Mouse (Mus musculus): ENCODE measurements at regions not wholly inside any gene's neighbourhood (a gene's known extent, or its start where the extent isn't known, plus 50 kb on each side); places are given as distances from the start of the nearest gene placed in this dataset.

DNA sequence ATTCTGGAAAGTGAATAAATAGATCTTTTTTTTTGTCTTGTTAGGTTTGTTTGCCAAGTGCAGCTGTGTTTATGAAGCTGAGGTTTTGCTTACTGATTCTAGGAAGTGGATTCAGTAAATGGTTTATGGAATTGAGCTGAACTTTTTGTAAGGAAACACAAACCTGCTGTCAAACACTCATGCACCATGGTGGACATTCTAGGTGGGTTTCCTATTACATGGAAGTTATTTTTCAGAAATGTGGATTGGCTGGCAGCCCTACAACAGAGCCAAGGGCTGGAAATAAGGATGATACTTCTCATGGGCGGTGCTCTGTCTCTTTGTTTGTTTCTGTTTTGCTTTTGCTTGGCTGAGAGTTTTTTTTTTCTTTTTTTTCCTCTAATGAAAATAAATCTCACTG is 508.5 kb upstream of the Kif2a start:
- Histone ChIP-seq H3K27ac (replicated peaks) (no peak overlapping the region), H3K9ac (no peak overlapping the region), H3K4me2 (no peak overlapping the region), H3K4me1 (replicated peaks) (peaks cover 9% of the 10 kb centered on the region), H3K36me3 (no peaks in the 10 kb centered on the region), H3K27me3 (no peaks in the 10 kb centered on the region), H3K9me3 (no peaks in the 10 kb centered on the region), H3K4me3 (no peak overlapping the region)
- no peak for ATAC-seq (ENCODE audit: low FRiP score, low read depth)
- 82% methylated on average over 1 of the region's 1 CpGs for WGBS

DNA sequence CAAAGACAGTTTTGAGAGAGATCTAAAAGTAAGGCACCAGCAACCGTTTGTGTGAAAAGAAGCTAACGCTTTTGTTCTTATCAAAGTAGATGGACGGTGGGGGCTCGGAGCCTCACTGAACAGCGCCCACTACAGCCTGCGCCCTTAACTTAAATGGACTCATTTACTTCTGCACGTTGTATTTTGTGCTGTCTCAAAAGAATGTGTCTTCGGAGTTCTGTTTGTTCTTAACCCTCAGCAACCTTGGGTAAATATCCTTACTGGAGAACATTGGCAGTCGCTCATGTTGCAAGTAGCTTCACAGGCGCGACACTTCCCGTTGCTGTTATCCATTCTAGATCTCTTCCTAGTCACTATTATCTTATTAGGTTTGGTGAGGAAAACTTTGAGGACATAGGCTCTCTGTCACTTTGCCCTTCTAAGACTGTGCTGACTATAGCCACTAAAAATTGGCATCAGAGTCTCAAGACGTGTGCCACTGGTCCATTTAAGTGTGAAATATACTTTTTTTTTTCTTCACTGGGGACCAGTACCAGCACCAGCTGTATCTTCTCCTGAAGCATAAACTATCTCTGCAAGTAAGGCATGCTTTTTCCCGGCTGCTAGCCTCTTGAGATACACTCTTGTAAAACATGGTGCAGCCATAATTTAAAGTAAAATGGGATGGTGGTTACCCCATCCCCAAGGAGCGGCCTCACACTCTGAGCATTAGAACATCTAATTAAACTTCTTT is 507.0 kb upstream of the Kif2a start:
- H3K27ac ChIP-seq (replicated peaks) = no peak overlapping the region
- no peak overlapping the region for H3K9ac ChIP-seq
- H3K9me3 ChIP-seq = no peaks in the 10 kb centered on the region
- no peak overlapping the region for H3K4me2 ChIP-seq
- no peak overlapping the region for H3K4me3 ChIP-seq
- H3K36me3 ChIP-seq = no peaks in the 10 kb centered on the region
- H3K27me3 ChIP-seq = no peaks in the 10 kb centered on the region
- peaks cover 9% of the 10 kb centered on the region for H3K4me1 ChIP-seq (replicated peaks)
- ATAC-seq (ENCODE audit: low FRiP score, low read depth) = no peak
- 73% methylated on average over 15 of the region's 15 CpGs for WGBS

GRCm38 (mm10) chr13:107522942-107523341 is 501.0 kb upstream of the Kif2a start:
- Histone ChIP-seq H3K27ac (replicated peaks) (no peak overlapping the region), H3K9ac (no peak overlapping the region), H3K27me3 (no peaks in the 10 kb centered on the region), H3K4me2 (no peak overlapping the region), H3K4me3 (no peak overlapping the region), H3K4me1 (replicated peaks) (no peaks in the 10 kb centered on the region), H3K36me3 (no peaks in the 10 kb centered on the region), H3K9me3 (no peaks in the 10 kb centered on the region)
- ATAC-seq (ENCODE audit: low FRiP score, low read depth) = no peak
- 92% methylated on average over 3 of the region's 3 CpGs for WGBS

GRCm38 (mm10) chr13:107514236-107514635 is 492.3 kb upstream of the Kif2a start:
- no peaks in the 10 kb centered on the region for H3K27me3 ChIP-seq
- H3K27ac ChIP-seq (replicated peaks) = no peak overlapping the region
- no peak overlapping the region for H3K4me3 ChIP-seq
- 90% methylated on average over 3 of the region's 3 CpGs for WGBS
- H3K9ac ChIP-seq = no peak overlapping the region
- no peaks in the 10 kb centered on the region for H3K4me1 ChIP-seq (replicated peaks)
- no peaks in the 10 kb centered on the region for H3K9me3 ChIP-seq
- H3K4me2 ChIP-seq = no peak overlapping the region
- H3K36me3 ChIP-seq = no peaks in the 10 kb centered on the region
- ATAC-seq (ENCODE audit: low FRiP score, low read depth) = no peak

DNA sequence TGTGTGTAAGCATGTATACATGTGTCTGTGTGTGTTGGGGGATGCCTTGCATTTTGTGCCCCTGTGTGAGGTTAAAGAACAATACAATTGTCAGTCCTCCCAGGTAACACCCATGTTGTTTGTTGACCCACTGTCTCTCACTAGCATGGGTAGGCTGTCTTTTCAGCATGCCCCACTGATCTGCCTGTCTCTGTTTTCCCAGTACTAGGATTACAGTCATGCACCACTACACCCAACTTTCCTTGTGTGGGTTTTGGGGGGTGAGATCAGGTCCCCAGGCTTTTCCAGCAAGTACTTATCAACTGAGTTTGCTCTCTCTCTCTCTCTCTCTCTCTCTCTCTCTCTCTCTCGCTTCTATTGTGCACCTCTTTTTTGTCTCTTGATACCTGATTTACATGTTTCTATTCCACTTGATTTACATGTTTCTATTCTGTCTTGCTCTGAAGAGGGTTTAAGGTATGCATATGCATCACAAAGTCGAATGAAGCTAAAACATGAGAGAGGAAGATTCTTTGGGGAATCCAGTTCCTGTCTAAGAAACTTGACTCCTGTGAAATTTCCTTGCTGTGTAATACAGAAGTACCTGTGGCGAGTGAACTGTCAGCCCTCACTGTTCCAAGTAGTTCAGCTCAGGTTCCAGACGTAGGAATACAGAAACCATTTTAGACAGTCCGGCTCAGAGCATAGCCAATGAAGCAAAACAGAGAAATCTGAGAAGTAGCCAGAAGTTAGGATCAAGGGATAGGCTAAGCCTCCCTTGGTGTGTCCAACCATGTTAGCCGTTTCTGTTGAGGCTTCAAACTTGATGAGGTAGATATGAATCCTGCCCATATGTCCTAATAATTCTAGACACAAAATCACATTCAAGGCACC is 491.6 kb upstream of the Kif2a start:
- no peaks in the 10 kb centered on the region for H3K4me1 ChIP-seq (replicated peaks)
- no peak overlapping the region for H3K4me2 ChIP-seq
- no peaks in the 10 kb centered on the region for H3K27me3 ChIP-seq
- no peak overlapping the region for H3K4me3 ChIP-seq
- H3K9me3 ChIP-seq = no peaks in the 10 kb centered on the region
- ATAC-seq (ENCODE audit: low FRiP score, low read depth) = no peak
- 71% methylated on average over 6 of the region's 6 CpGs for WGBS
- H3K27ac ChIP-seq (replicated peaks) = no peak overlapping the region
- no peak overlapping the region for H3K9ac ChIP-seq
- no peaks in the 10 kb centered on the region for H3K36me3 ChIP-seq

DNA sequence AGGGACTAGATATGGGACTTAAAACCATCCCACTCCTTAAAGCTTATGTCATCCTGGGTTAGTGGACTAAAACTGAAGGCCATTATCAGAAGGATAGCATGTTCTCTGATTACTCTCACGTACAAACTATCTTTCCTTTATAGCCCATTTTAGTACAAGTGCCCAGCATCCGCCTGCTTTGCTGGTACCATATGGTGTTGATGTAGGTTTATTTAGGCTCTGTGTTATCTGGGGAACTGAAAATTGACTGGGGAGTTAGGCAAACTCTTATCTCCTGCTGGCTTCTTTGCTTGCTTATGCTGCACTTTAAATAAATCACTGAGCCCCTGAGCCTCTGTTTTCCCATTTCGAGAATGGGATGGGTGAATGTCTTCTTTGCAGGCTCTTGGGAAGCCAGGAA is 485.4 kb upstream of the Kif2a start:
- Histone ChIP-seq H3K36me3 (no peaks in the 10 kb centered on the region), H3K4me1 (replicated peaks) (no peaks in the 10 kb centered on the region), H3K27me3 (no peaks in the 10 kb centered on the region), H3K27ac (replicated peaks) (no peak overlapping the region), H3K4me3 (no peak overlapping the region), H3K9me3 (no peaks in the 10 kb centered on the region), H3K4me2 (no peak overlapping the region), H3K9ac (no peak overlapping the region)
- WGBS = 67% methylated on average over 3 of the region's 3 CpGs
- no peak for ATAC-seq (ENCODE audit: low FRiP score, low read depth)

GRCm38 (mm10) chr13:107506832-107507231 is 484.9 kb upstream of the Kif2a start:
- Histone ChIP-seq H3K36me3 (no peaks in the 10 kb centered on the region), H3K4me1 (replicated peaks) (no peaks in the 10 kb centered on the region), H3K4me3 (no peak overlapping the region), H3K9me3 (no peaks in the 10 kb centered on the region), H3K27me3 (no peaks in the 10 kb centered on the region), H3K4me2 (no peak overlapping the region), H3K9ac (no peak overlapping the region), H3K27ac (replicated peaks) (no peak overlapping the region)
- ATAC-seq (ENCODE audit: low FRiP score, low read depth) = no peak
- WGBS = 69% methylated on average over 4 of the region's 4 CpGs

- H3K4me3 ChIP-seq = no peak overlapping the region
- H3K4me2 ChIP-seq = no peak overlapping the region
- H3K9ac ChIP-seq = no peak overlapping the region
- ATAC-seq (ENCODE audit: low FRiP score, low read depth) = no peak
- no peaks in the 10 kb centered on the region for H3K36me3 ChIP-seq
- no peak overlapping the region for H3K27ac ChIP-seq (replicated peaks)
- no peaks in the 10 kb centered on the region for H3K9me3 ChIP-seq
- no peaks in the 10 kb centered on the region for H3K27me3 ChIP-seq
- H3K4me1 ChIP-seq (replicated peaks) = no peaks in the 10 kb centered on the region; the same call in 1 of the 2 replicates
Observed at GRCm38 (mm10) chr13:107505318-107505717, 483.4 kb upstream of the Kif2a start.

DNA sequence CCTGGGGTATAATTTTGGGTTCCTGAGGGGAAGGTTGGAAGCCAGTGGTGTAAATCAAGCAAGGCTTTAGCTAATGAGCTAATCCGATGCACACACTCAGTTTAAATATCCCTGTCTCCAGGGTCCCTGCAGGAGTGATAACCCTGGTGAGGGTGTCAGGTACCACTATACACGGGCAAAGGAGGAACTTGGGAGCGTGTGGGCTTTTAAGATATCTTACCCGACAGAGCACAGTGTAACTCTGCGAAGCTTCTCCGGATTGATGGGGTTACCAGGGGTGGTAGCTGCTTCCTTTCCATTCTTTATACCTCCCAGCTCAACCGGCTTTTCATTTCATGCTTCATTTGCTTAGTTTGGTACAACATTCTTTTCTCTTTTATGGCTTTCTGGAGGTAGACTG is 480.3 kb upstream of the Kif2a start:
- H3K9ac ChIP-seq = no peak overlapping the region
- H3K27ac ChIP-seq (replicated peaks) = no peak overlapping the region
- no peak for ATAC-seq (ENCODE audit: low FRiP score, low read depth)
- WGBS = 39% methylated on average over 7 of the region's 7 CpGs
- no peaks in the 10 kb centered on the region; the same call in 1 of the 2 replicates for H3K4me1 ChIP-seq (replicated peaks)
- no peaks in the 10 kb centered on the region for H3K36me3 ChIP-seq
- H3K4me2 ChIP-seq = no peak overlapping the region
- no peak overlapping the region for H3K4me3 ChIP-seq
- H3K9me3 ChIP-seq = no peaks in the 10 kb centered on the region
- H3K27me3 ChIP-seq = no peaks in the 10 kb centered on the region

DNA sequence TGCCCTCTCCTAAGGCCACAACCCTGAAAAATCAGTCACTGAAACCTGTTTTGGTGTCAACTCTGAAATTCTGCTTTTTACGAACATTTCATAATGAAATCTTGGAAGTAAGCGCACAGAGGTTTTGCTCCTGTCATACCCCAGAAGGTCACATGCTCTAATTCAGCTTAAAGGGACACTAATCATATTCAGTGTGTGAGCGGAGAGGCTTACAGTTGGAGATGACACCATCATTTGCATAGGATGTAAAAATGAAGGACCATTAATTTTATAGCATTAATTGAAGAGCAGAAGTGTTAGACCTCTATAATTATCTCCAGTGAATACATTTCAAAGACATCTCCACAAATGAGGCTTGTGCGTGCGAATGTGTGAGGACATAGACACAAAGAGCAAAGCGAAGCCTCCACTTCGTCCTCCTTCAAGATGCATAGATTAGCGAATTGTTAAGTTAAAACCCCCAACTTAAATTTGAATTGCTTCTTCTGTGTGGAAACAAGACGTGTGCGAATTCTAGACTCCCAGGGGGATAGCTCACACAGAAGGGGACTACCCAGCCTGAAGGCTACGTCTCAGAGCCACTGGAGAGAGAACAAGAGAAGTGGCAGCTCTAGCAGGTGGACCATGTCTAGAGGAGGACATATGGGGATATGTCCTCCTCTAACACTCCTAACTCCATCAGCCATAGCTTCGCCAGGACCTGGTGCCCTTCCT is 479.0 kb upstream of the Kif2a start:
- WGBS = 66% methylated on average over 12 of the region's 12 CpGs
- ATAC-seq (ENCODE audit: low FRiP score, low read depth) = no peak
- no peaks in the 10 kb centered on the region for H3K36me3 ChIP-seq
- no peak overlapping the region for H3K27ac ChIP-seq (replicated peaks)
- H3K9ac ChIP-seq = no peak overlapping the region
- H3K4me1 ChIP-seq (replicated peaks) = no peaks in the 10 kb centered on the region; the same call in 1 of the 2 replicates
- H3K9me3 ChIP-seq = no peaks in the 10 kb centered on the region
- H3K27me3 ChIP-seq = no peaks in the 10 kb centered on the region
- H3K4me2 ChIP-seq = no peak overlapping the region
- H3K4me3 ChIP-seq = no peak overlapping the region

- no peaks in the 10 kb centered on the region for H3K27me3 ChIP-seq
- WGBS = 77% methylated on average over 4 of the region's 4 CpGs
- peaks cover 4% of the 10 kb centered on the region; the same call in 1 of the 2 replicates for H3K4me1 ChIP-seq (replicated peaks)
- no peak overlapping the region for H3K4me3 ChIP-seq
- H3K9ac ChIP-seq = no peak overlapping the region
- H3K36me3 ChIP-seq = no peaks in the 10 kb centered on the region
- no peak overlapping the region for H3K27ac ChIP-seq (replicated peaks)
- no peak for ATAC-seq (ENCODE audit: low FRiP score, low read depth)
- no peaks in the 10 kb centered on the region for H3K9me3 ChIP-seq
- H3K4me2 ChIP-seq = no peak overlapping the region
Observed at GRCm38 (mm10) chr13:107499296-107499695, 477.4 kb upstream of the Kif2a start.

DNA sequence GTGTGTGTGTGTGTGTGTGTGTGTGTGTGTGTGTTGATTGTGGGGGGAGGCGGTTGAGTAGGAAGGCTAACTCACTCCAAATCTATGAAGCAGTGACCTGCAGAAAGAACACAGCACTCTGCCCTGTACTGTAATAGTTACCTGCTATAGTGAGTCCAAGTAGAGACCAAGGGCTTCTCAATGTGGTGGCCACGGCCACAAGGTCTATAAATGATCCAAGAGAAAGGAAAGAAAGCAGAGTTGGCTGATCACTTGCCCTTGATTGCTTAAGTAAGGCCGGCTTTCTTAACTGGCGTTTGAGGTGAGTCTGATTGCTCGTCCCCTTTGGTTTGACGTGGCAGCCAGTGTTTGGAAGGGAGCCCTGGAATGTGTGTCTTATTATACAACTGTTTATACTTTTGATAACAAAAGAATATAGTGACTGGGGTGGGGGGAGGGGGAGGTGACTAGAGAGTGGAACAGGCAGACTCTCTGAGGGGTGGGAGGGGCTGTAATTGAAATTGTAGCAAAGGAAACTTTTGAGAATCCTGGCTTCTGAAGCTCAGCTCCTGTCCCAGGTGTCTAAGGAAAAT is 473.3 kb upstream of the Kif2a start:
- H3K27me3 ChIP-seq = no peaks in the 10 kb centered on the region
- H3K27ac ChIP-seq (replicated peaks) = no peak overlapping the region
- H3K36me3 ChIP-seq = no peaks in the 10 kb centered on the region
- WGBS = 59% methylated on average over 6 of the region's 6 CpGs
- H3K9ac ChIP-seq = no peak overlapping the region
- H3K4me1 ChIP-seq (replicated peaks) = peaks cover 4% of the 10 kb centered on the region; the same call in 1 of the 2 replicates
- no peak for ATAC-seq (ENCODE audit: low FRiP score, low read depth)
- no peak overlapping the region for H3K4me2 ChIP-seq
- no peak overlapping the region for H3K4me3 ChIP-seq
- H3K9me3 ChIP-seq = no peaks in the 10 kb centered on the region
